Mouse (Mus musculus): ENCODE data around the gene Alyref.
A peak's percentile ranks its signal among the peaks of the same experiment; 100 is the strongest.

Gene Alyref

GRCm38 (mm10) chr11:120598283-120598989 lies at the start of gene Alyref, which contains the start of gene Anapc11:
Gene Alyref (minus strand): TSS chr11:120598365.
Gene Anapc11 (plus strand): TSS chr11:120598421.
- DNase-seq (ENCODE audit: extremely low read depth, low read depth, low spot score) = peak; percentile 36

GRCm38 (mm10) chr11:120647047-120647830 lies 49.1 kb upstream of the Alyref start:
- DNase-seq (ENCODE audit: extremely low read depth, low read depth, low spot score) = no peak

- DNase-seq (ENCODE audit: extremely low read depth, low read depth, low spot score) = no peak
Measured at GRCm38 (mm10) chr11:120643601-120643987, 45.4 kb upstream of the Alyref start, which contains the start of gene Pycr1. Gene Pycr1 (minus strand): TSS chr11:120643769.

- no peak for DNase-seq (ENCODE audit: extremely low read depth, low read depth, low spot score)
Measured at GRCm38 (mm10) chr11:120642939-120643600, 44.9 kb upstream of the Alyref start.

GRCm38 (mm10) chr11:120641869-120642268 lies 43.7 kb upstream of the Alyref start:
- DNase-seq (ENCODE audit: extremely low read depth, low read depth, low spot score) = no peak

GRCm38 (mm10) chr11:120641255-120641654 lies 43.1 kb upstream of the Alyref start:
- no peak for DNase-seq (ENCODE audit: extremely low read depth, low read depth, low spot score)

GRCm38 (mm10) chr11:120634810-120635209 lies 36.6 kb upstream of the Alyref start:
- no peak for DNase-seq (ENCODE audit: extremely low read depth, low read depth, low spot score)

GRCm38 (mm10) chr11:120633520-120634343 lies 35.6 kb upstream of the Alyref start, which contains the start of gene Mafg:
Gene Mafg (minus strand): TSS chr11:120633600.
- no peak for DNase-seq (ENCODE audit: extremely low read depth, low read depth, low spot score)

- no peak for DNase-seq (ENCODE audit: extremely low read depth, low read depth, low spot score)
Measured at GRCm38 (mm10) chr11:120632559-120633519, 34.7 kb upstream of the Alyref start.

- DNase-seq (ENCODE audit: extremely low read depth, low read depth, low spot score) = no peak
Measured at GRCm38 (mm10) chr11:120631726-120632448, 33.7 kb upstream of the Alyref start.

- no peak for DNase-seq (ENCODE audit: extremely low read depth, low read depth, low spot score)
Measured at GRCm38 (mm10) chr11:120630881-120631725, 32.9 kb upstream of the Alyref start.

- DNase-seq (ENCODE audit: extremely low read depth, low read depth, low spot score) = peak; percentile 62
Measured at GRCm38 (mm10) chr11:120630401-120630871, 32.3 kb upstream of the Alyref start.

GRCm38 (mm10) chr11:120629911-120630310 lies 31.7 kb upstream of the Alyref start:
- no peak for DNase-seq (ENCODE audit: extremely low read depth, low read depth, low spot score)

GRCm38 (mm10) chr11:120629341-120629730 lies 31.2 kb upstream of the Alyref start:
- no peak for DNase-seq (ENCODE audit: extremely low read depth, low read depth, low spot score)

- DNase-seq (ENCODE audit: extremely low read depth, low read depth, low spot score) = no peak
Measured at GRCm38 (mm10) chr11:120628601-120629340, 30.6 kb upstream of the Alyref start.

- DNase-seq (ENCODE audit: extremely low read depth, low read depth, low spot score) = no peak
Measured at GRCm38 (mm10) chr11:120627468-120628300, 29.5 kb upstream of the Alyref start.
